Mouse (Mus musculus): ENCODE results near the gene Tmbim7. TPM values are rescaled to one million over a fixed set of nuclear protein-coding genes. Genes with fewer than 3 reads are reported as not detected.
"Not testable (repeated sequence)": the region's sequence is repeated elsewhere in the genome, so short reads cannot be mapped to it uniquely, and the experiment has no call there.

Gene Tmbim7
- not detected in 2 replicates for polyA plus RNA-seq (2015; fragmentation: Nextera tagmentation; extraction: Ambion mirVana)

DNA sequence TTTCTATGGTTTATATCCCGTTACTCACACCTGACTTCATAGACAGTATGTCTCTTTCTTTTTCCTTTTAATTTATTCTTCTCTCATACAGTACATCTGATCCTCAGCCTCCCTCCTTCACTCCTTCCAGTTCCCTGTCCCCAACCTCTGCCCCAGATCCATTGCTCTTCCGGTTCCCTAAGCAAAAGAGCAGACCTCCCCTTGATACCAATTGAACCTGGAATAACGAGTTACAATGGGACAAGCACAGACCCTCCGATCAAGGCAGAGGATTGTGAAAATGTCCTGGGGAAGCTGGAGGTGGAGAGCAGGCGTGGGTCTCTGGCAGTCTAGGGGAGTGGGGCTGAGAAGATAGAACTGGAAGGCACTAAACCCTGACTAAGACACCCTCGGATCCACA lies at the start of gene Tmbim7:
Gene Tmbim7 (plus strand): TSS at position 301 of the 400 bp plus-strand sequence.
- Histone ChIP-seq H3K27ac (ENCODE audit: low read length) (no peak within 1 kb of the TSS), H3K9ac (ENCODE audit: low read length) (no peak within 1 kb of the TSS), H3K9me3 (replicated peaks; ENCODE audit: control insufficient read depth, low read length) (no peaks in the 10 kb centered on the region), H3K4me1 (ENCODE audit: control insufficient read depth, insufficient read depth, low read length) (peaks cover 5% of the 10 kb centered on the region; the same call in 1 of the 2 replicates), H3K36me3 (ENCODE audit: control insufficient read depth, insufficient read depth) (no peaks in the 10 kb centered on the region), H3K27me3 (ENCODE audit: control insufficient read depth, insufficient read depth, low read length) (no peaks in the 10 kb centered on the region), H3K4me2 (ENCODE audit: low read depth, low read length) (no peak within 1 kb of the TSS), H3K4me3 (ENCODE audit: low read length) (no peak within 1 kb of the TSS)
- no peak for ATAC-seq (replicated peaks; ENCODE audit: extremely low read depth, insufficient read depth, low FRiP score)
- 68% methylated on average over 6 of the region's 6 CpGs for WGBS

DNA sequence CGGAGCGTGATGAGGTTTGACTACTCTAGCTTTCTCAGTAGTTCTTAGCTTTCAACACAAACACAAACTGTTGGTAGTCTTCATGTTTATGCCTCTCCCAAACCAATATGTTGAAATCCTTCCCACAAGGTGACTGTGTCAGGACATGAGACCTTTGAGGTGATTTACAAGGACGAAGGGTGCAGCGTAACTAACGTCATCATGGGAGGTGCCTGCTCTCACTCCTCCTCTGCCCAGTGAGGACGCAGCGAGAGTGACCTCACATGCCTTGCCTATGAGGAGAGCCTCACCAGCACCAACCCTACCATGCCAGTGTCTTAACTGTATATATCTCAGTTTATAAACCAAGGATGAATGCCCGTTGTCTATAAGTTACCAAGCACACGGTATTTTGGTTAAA lies 43.9 kb upstream of the Tmbim7 start:
- Histone ChIP-seq H3K9me3 (replicated peaks; ENCODE audit: control insufficient read depth, low read length) (no peaks in the 10 kb centered on the region), H3K27me3 (ENCODE audit: control insufficient read depth, insufficient read depth, low read length) (no peaks in the 10 kb centered on the region), H3K9ac (ENCODE audit: low read length) (no peak overlapping the region), H3K4me3 (ENCODE audit: low read length) (no peak overlapping the region), H3K36me3 (ENCODE audit: control insufficient read depth, insufficient read depth) (peaks cover 30% of the 10 kb centered on the region), H3K27ac (ENCODE audit: low read length) (no peak overlapping the region), H3K4me2 (ENCODE audit: low read depth, low read length) (no peak overlapping the region), H3K4me1 (ENCODE audit: control insufficient read depth, insufficient read depth, low read length) (no peaks in the 10 kb centered on the region)
- 93% methylated on average over 9 of the region's 9 CpGs for WGBS
- no peak for ATAC-seq (replicated peaks; ENCODE audit: extremely low read depth, insufficient read depth, low FRiP score)

DNA sequence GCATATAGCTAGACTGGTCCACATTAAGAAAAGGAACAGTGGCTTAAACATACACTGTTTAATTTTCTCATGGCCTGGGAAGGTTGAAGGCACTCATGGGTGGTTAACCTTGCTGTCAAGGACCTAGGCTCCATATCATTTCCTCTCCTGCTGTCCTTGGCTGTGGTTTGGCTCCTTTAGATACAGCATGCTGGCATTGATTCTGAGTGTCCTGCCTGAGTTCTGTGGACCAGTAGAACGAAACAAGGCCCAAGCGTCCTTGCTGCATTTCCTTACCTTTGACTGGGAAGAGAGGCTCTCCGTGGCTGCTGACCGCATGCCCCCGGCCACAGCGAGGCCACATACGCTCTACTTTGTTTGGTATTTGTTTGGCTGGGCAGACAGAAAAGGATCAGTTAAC lies 41.7 kb upstream of the Tmbim7 start:
- Histone ChIP-seq H3K4me3 (ENCODE audit: low read length) (no peak overlapping the region), H3K9me3 (replicated peaks; ENCODE audit: control insufficient read depth, low read length) (no peaks in the 10 kb centered on the region), H3K4me1 (ENCODE audit: control insufficient read depth, insufficient read depth, low read length) (no peaks in the 10 kb centered on the region), H3K27me3 (ENCODE audit: control insufficient read depth, insufficient read depth, low read length) (no peaks in the 10 kb centered on the region), H3K9ac (ENCODE audit: low read length) (no peak overlapping the region), H3K36me3 (ENCODE audit: control insufficient read depth, insufficient read depth) (peaks cover 28% of the 10 kb centered on the region), H3K27ac (ENCODE audit: low read length) (no peak overlapping the region), H3K4me2 (ENCODE audit: low read depth, low read length) (no peak overlapping the region)
- 93% methylated on average over 7 of the region's 7 CpGs for WGBS
- no peak for ATAC-seq (replicated peaks; ENCODE audit: extremely low read depth, insufficient read depth, low FRiP score)

DNA sequence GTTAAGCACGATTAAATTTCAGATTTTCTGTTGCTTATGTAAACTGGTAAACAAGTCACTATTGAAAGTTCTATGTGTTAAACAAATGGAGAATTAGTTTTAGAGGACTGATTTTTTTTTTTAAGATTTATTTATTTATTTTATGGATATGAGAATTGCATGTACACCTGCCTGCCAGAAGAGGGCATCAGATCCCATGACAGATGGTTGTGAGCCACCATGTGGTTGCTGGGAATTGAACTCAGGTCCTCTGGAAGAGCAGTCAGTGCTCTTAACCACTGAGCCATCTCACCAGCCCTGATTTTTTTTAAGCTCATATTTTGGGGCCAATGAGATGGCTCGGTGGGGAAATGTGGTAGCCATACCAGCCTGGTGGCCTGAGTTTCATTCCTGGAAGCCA lies 39.1 kb upstream of the Tmbim7 start:
- H3K4me1 ChIP-seq (ENCODE audit: control insufficient read depth, insufficient read depth, low read length); H3K9ac ChIP-seq (ENCODE audit: low read length); H3K9me3 ChIP-seq (replicated peaks; ENCODE audit: control insufficient read depth, low read length); H3K4me3 ChIP-seq (ENCODE audit: low read length); H3K4me2 ChIP-seq (ENCODE audit: low read depth, low read length); ATAC-seq (replicated peaks; ENCODE audit: extremely low read depth, insufficient read depth, low FRiP score); H3K27me3 ChIP-seq (ENCODE audit: control insufficient read depth, insufficient read depth, low read length); H3K27ac ChIP-seq (ENCODE audit: low read length): not testable (repeated sequence)
- WGBS: 90% methylated on average over 2 of the region's 2 CpGs
- peaks cover 22% of the 10 kb centered on the region for H3K36me3 ChIP-seq (ENCODE audit: control insufficient read depth, insufficient read depth)

DNA sequence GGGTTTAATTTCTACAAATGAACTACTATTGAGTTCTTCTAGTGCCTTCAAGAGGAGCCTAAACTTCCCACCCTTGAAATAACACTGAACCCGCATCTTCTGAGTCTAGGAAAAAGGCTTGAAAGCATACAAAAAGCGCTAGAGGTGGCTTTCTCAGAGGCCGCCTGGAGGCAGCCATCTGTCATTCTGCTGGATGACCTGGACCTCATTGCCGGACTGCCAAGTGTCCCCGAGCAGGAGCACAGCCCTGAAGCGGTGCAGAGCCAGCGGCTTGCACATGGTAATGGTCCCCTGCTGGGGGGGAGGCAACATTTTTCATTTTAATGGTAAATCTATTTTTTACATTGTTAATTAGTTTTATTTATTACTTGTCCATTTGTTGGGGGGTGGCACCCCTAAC lies 30.5 kb upstream of the Tmbim7 start:
- Histone ChIP-seq H3K36me3 (ENCODE audit: control insufficient read depth, insufficient read depth) (peaks cover 36% of the 10 kb centered on the region), H3K27ac (ENCODE audit: low read length) (no peak overlapping the region), H3K4me3 (ENCODE audit: low read length) (no peak overlapping the region), H3K4me1 (ENCODE audit: control insufficient read depth, insufficient read depth, low read length) (no peaks in the 10 kb centered on the region), H3K9ac (ENCODE audit: low read length) (no peak overlapping the region), H3K27me3 (ENCODE audit: control insufficient read depth, insufficient read depth, low read length) (no peaks in the 10 kb centered on the region), H3K9me3 (replicated peaks; ENCODE audit: control insufficient read depth, low read length) (no peaks in the 10 kb centered on the region), H3K4me2 (ENCODE audit: low read depth, low read length) (no peak overlapping the region)
- 90% methylated on average over 7 of the region's 7 CpGs for WGBS
- ATAC-seq (replicated peaks; ENCODE audit: extremely low read depth, insufficient read depth, low FRiP score): no peak

DNA sequence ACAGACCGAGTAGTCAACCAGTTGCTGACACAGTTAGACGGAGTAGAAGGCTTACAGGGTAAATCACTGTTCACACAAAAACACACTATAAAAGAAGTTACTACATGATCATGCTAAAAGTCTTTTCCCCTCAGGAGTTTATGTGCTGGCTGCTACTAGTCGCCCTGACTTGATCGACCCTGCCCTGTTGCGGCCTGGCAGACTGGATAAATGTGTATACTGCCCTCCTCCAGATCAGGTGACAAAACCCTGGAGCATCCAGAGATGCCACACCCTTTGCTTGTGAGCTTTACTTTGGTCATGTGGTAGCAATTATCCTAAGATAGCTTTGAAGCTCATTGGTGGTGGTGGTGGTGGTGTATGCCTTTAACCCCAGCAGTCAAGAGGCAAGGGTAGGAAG lies 20.9 kb upstream of the Tmbim7 start:
- H3K9ac ChIP-seq (ENCODE audit: low read length): no peak overlapping the region
- no peak overlapping the region for H3K4me3 ChIP-seq (ENCODE audit: low read length)
- no peaks in the 10 kb centered on the region for H3K9me3 ChIP-seq (replicated peaks; ENCODE audit: control insufficient read depth, low read length)
- no peaks in the 10 kb centered on the region for H3K4me1 ChIP-seq (ENCODE audit: control insufficient read depth, insufficient read depth, low read length)
- no peaks in the 10 kb centered on the region for H3K27me3 ChIP-seq (ENCODE audit: control insufficient read depth, insufficient read depth, low read length)
- WGBS: 89% methylated on average over 5 of the region's 5 CpGs
- H3K4me2 ChIP-seq (ENCODE audit: low read depth, low read length): no peak overlapping the region
- H3K27ac ChIP-seq (ENCODE audit: low read length): no peak overlapping the region
- ATAC-seq (replicated peaks; ENCODE audit: extremely low read depth, insufficient read depth, low FRiP score): no peak
- H3K36me3 ChIP-seq (ENCODE audit: control insufficient read depth, insufficient read depth): peaks cover 22% of the 10 kb centered on the region

DNA sequence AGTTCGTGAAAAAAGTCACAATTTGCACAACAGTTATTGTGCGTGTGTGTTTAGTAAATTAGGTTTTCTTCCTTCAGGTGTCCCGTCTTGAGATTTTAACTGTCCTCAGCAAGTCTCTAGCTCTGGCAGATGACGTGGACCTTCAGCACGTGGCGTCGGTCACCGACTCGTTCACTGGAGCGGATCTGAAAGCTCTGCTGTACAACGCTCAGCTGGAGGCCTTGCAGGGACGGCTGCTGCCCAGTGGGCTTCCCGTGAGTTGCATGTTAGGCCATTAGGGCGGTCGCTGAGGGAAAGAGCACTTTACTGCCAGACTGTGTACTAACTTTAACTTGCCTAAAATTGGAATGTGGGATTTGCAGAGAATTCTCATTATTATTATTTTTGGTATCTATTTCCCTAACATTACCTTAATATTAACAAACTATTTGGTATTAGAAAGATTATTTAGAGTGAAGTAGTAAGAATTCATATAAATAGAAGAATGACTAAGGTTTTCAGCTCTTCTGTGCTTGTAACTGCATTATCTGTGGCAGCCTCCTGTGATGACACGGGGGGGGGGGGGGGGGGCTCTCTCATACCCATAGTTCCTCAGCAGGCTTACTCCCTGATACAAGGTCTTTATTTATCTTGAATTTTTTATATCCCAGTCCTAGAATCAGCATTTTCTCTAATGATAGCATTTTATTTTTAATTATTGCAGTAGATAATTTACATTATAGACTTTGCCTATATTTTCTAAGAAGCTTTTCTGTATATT lies 19.3 kb upstream of the Tmbim7 start:
- no peak overlapping the region for H3K27ac ChIP-seq (ENCODE audit: low read length)
- H3K36me3 ChIP-seq (ENCODE audit: control insufficient read depth, insufficient read depth): peaks cover 22% of the 10 kb centered on the region
- no peak overlapping the region for H3K4me2 ChIP-seq (ENCODE audit: low read depth, low read length)
- H3K4me1 ChIP-seq (ENCODE audit: control insufficient read depth, insufficient read depth, low read length): no peaks in the 10 kb centered on the region
- H3K27me3 ChIP-seq (ENCODE audit: control insufficient read depth, insufficient read depth, low read length): no peaks in the 10 kb centered on the region
- WGBS: 62% methylated on average over 16 of the region's 16 CpGs
- no peak overlapping the region for H3K4me3 ChIP-seq (ENCODE audit: low read length)
- no peak overlapping the region for H3K9ac ChIP-seq (ENCODE audit: low read length)
- no peaks in the 10 kb centered on the region for H3K9me3 ChIP-seq (replicated peaks; ENCODE audit: control insufficient read depth, low read length)
- ATAC-seq (replicated peaks; ENCODE audit: extremely low read depth, insufficient read depth, low FRiP score): no peak; the same call in 1 of the 2 replicates

DNA sequence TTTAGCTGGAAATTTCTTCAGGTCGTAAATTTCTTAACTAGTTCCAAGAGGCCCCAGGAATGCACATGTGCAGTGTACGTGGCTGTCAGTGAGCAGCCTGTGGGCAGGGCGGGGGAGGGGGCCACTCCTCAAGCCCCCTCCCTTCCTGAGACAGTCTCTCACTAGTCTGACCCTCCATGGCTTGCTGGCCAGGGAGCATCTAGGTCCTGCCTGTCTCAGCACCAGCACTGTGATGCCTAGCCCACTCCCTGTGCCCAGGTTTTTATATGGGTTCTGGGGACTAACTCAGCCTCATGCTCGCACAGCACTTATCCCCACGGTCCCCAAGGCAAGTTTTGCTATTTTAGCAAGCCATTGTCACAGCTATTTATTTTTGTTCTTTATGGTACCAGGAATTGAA lies 18.7 kb upstream of the Tmbim7 start:
- no peak overlapping the region for H3K4me2 ChIP-seq (ENCODE audit: low read depth, low read length)
- ATAC-seq (replicated peaks; ENCODE audit: extremely low read depth, insufficient read depth, low FRiP score): 0 out of 2 replicates have a peak, but pooled peaks have one; percentile 28
- peaks cover 22% of the 10 kb centered on the region for H3K36me3 ChIP-seq (ENCODE audit: control insufficient read depth, insufficient read depth)
- no peak overlapping the region for H3K4me3 ChIP-seq (ENCODE audit: low read length)
- H3K27ac ChIP-seq (ENCODE audit: low read length): no peak overlapping the region
- H3K9ac ChIP-seq (ENCODE audit: low read length): no peak overlapping the region
- 67% methylated on average over 5 of the region's 5 CpGs for WGBS
- no peaks in the 10 kb centered on the region for H3K27me3 ChIP-seq (ENCODE audit: control insufficient read depth, insufficient read depth, low read length)
- H3K9me3 ChIP-seq (replicated peaks; ENCODE audit: control insufficient read depth, low read length): no peaks in the 10 kb centered on the region
- H3K4me1 ChIP-seq (ENCODE audit: control insufficient read depth, insufficient read depth, low read length): no peaks in the 10 kb centered on the region

DNA sequence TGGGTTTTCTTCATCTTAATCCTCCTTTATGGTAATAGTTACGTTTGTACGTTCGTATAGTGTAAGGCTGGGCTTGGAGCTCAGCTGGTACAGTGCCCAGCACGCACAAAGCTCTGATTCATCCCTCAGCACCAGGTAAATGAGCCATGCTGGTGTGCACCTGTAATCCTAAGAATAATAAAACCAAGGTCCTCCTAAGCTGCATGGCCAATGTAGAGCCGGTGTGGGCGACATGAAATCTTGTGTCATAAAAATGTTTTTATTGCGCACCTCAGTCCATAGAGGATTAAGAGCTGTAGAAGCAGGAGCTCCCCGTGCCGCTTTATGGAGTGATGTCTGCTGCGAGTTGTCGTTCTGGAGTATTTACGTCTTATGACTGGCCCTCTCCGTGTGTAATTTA lies 17.7 kb upstream of the Tmbim7 start:
- Histone ChIP-seq H3K4me2 (ENCODE audit: low read depth, low read length) (no peak overlapping the region), H3K9ac (ENCODE audit: low read length) (no peak overlapping the region), H3K9me3 (replicated peaks; ENCODE audit: control insufficient read depth, low read length) (no peaks in the 10 kb centered on the region), H3K27me3 (ENCODE audit: control insufficient read depth, insufficient read depth, low read length) (no peaks in the 10 kb centered on the region), H3K27ac (ENCODE audit: low read length) (no peak overlapping the region), H3K4me1 (ENCODE audit: control insufficient read depth, insufficient read depth, low read length) (no peaks in the 10 kb centered on the region), H3K4me3 (ENCODE audit: low read length) (no peak overlapping the region), H3K36me3 (ENCODE audit: control insufficient read depth, insufficient read depth) (peaks cover 19% of the 10 kb centered on the region)
- ATAC-seq (replicated peaks; ENCODE audit: extremely low read depth, insufficient read depth, low FRiP score): no peak
- 93% methylated on average over 13 of the region's 13 CpGs for WGBS

All from heart, embryonic 16.5 days (tissue).